Mouse (Mus musculus): Measurements from ENCODE around the gene Rbp1. TPM values are rescaled to one million over a fixed set of nuclear protein-coding genes. Genes with fewer than 3 reads are reported as not detected.

The Rbp1 gene
- 57.7 and 77.1 TPM in 2 replicates for polyA plus RNA-seq (2014; fragmentation: Nextera tagmentation; extraction: Ambion mirVana)

GRCm38 (mm10) chr9:98422656-98423055 lies at the start of gene Rbp1:
TSS of gene Rbp1 (plus strand) at chr9:98422961.
- no peaks in the 10 kb centered on the region for H3K36me3 ChIP-seq (replicated peaks; ENCODE audit: control insufficient read depth, insufficient read depth)
- 0 out of 2 replicates have a peak within 1 kb of the TSS, but pooled peaks have one; percentile 67 for H3K4me2 ChIP-seq (replicated peaks)
- no peak within 1 kb of the TSS for H3K27ac ChIP-seq
- DNase-seq (ENCODE audit: low spot score) (no peak), ATAC-seq (ENCODE audit: low FRiP score) (no peak)
- WGBS, result 76% methylated on average over 5 of the region's 5 CpGs
- no peaks in the 10 kb centered on the region for H3K9me3 ChIP-seq (ENCODE audit: control insufficient read depth, low read length)
- H3K4me1 ChIP-seq (replicated peaks; ENCODE audit: control insufficient read depth, insufficient read depth, low read length), result peaks cover 5% of the 10 kb centered on the region
- H3K27me3 ChIP-seq (ENCODE audit: control insufficient read depth, insufficient read depth, low read length), result peaks cover 2% of the 10 kb centered on the region; the same call in 1 of the 2 replicates
- no peak within 1 kb of the TSS for H3K9ac ChIP-seq
- no peak within 1 kb of the TSS for H3K4me3 ChIP-seq (replicated peaks; ENCODE audit: low read length)

GRCm38 (mm10) chr9:98373358-98373757 lies 49.4 kb upstream of the Rbp1 start:
- Histone ChIP-seq H3K9me3 (ENCODE audit: control insufficient read depth, low read length) (no peaks in the 10 kb centered on the region), H3K9ac (no peak overlapping the region), H3K4me2 (replicated peaks) (no peak overlapping the region), H3K36me3 (replicated peaks; ENCODE audit: control insufficient read depth, insufficient read depth) (no peaks in the 10 kb centered on the region), H3K27me3 (ENCODE audit: control insufficient read depth, insufficient read depth, low read length) (no peaks in the 10 kb centered on the region), H3K4me1 (replicated peaks; ENCODE audit: control insufficient read depth, insufficient read depth, low read length) (no peaks in the 10 kb centered on the region; the same call in 1 of the 2 replicates), H3K4me3 (replicated peaks; ENCODE audit: low read length) (no peak overlapping the region), H3K27ac (no peak overlapping the region)
- ATAC-seq (ENCODE audit: low FRiP score), result no peak
- 95% methylated on average over 5 of the region's 5 CpGs for WGBS
- DNase-seq (ENCODE audit: low spot score), result no peak

GRCm38 (mm10) chr9:98374897-98375296 lies 47.9 kb upstream of the Rbp1 start:
- Histone ChIP-seq H3K27me3 (ENCODE audit: control insufficient read depth, insufficient read depth, low read length) (no peaks in the 10 kb centered on the region), H3K27ac (no peak overlapping the region), H3K36me3 (replicated peaks; ENCODE audit: control insufficient read depth, insufficient read depth) (no peaks in the 10 kb centered on the region), H3K4me3 (replicated peaks; ENCODE audit: low read length) (no peak overlapping the region), H3K4me2 (replicated peaks) (no peak overlapping the region), H3K9me3 (ENCODE audit: control insufficient read depth, low read length) (no peaks in the 10 kb centered on the region), H3K4me1 (replicated peaks; ENCODE audit: control insufficient read depth, insufficient read depth, low read length) (no peaks in the 10 kb centered on the region; the same call in 1 of the 2 replicates), H3K9ac (no peak overlapping the region)
- 75% methylated on average over 11 of the region's 11 CpGs for WGBS
- ATAC-seq (ENCODE audit: low FRiP score) (no peak), DNase-seq (ENCODE audit: low spot score) (no peak)

- Histone ChIP-seq H3K36me3 (replicated peaks; ENCODE audit: control insufficient read depth, insufficient read depth) (no peaks in the 10 kb centered on the region), H3K4me2 (replicated peaks) (no peak overlapping the region), H3K9me3 (ENCODE audit: control insufficient read depth, low read length) (no peaks in the 10 kb centered on the region), H3K27me3 (ENCODE audit: control insufficient read depth, insufficient read depth, low read length) (no peaks in the 10 kb centered on the region), H3K4me1 (replicated peaks; ENCODE audit: control insufficient read depth, insufficient read depth, low read length) (no peaks in the 10 kb centered on the region; the same call in 1 of the 2 replicates), H3K9ac (no peak overlapping the region), H3K4me3 (replicated peaks; ENCODE audit: low read length) (no peak overlapping the region), H3K27ac (no peak overlapping the region)
- WGBS, result 42% methylated on average over 5 of the region's 5 CpGs
- DNase-seq (ENCODE audit: low spot score), result no peak
- ATAC-seq (ENCODE audit: low FRiP score), result no peak
Observed at GRCm38 (mm10) chr9:98375329-98376170, 47.2 kb upstream of the Rbp1 start.

GRCm38 (mm10) chr9:98379736-98380135 lies 43.0 kb upstream of the Rbp1 start:
- Histone ChIP-seq H3K27me3 (ENCODE audit: control insufficient read depth, insufficient read depth, low read length) (no peaks in the 10 kb centered on the region), H3K36me3 (replicated peaks; ENCODE audit: control insufficient read depth, insufficient read depth) (no peaks in the 10 kb centered on the region), H3K4me2 (replicated peaks) (no peak overlapping the region), H3K4me3 (replicated peaks; ENCODE audit: low read length) (no peak overlapping the region), H3K9me3 (ENCODE audit: control insufficient read depth, low read length) (no peaks in the 10 kb centered on the region), H3K9ac (no peak overlapping the region), H3K27ac (no peak overlapping the region), H3K4me1 (replicated peaks; ENCODE audit: control insufficient read depth, insufficient read depth, low read length) (no peaks in the 10 kb centered on the region; the same call in 1 of the 2 replicates)
- WGBS, result 72% methylated on average over 4 of the region's 4 CpGs
- DNase-seq (ENCODE audit: low spot score), result no peak
- no peak for ATAC-seq (ENCODE audit: low FRiP score)

GRCm38 (mm10) chr9:98380593-98380992 lies 42.2 kb upstream of the Rbp1 start:
- H3K4me3 ChIP-seq (replicated peaks; ENCODE audit: low read length), result no peak overlapping the region
- ATAC-seq (ENCODE audit: low FRiP score), result no peak
- DNase-seq (ENCODE audit: low spot score), result no peak
- WGBS, result 93% methylated on average over 9 of the region's 9 CpGs
- no peaks in the 10 kb centered on the region for H3K27me3 ChIP-seq (ENCODE audit: control insufficient read depth, insufficient read depth, low read length)
- no peaks in the 10 kb centered on the region; the same call in 1 of the 2 replicates for H3K4me1 ChIP-seq (replicated peaks; ENCODE audit: control insufficient read depth, insufficient read depth, low read length)
- no peaks in the 10 kb centered on the region for H3K36me3 ChIP-seq (replicated peaks; ENCODE audit: control insufficient read depth, insufficient read depth)
- H3K9me3 ChIP-seq (ENCODE audit: control insufficient read depth, low read length), result no peaks in the 10 kb centered on the region
- no peak overlapping the region for H3K27ac ChIP-seq
- no peak overlapping the region for H3K9ac ChIP-seq
- no peak overlapping the region for H3K4me2 ChIP-seq (replicated peaks)

- ATAC-seq (ENCODE audit: low FRiP score) (no peak), DNase-seq (ENCODE audit: low spot score) (no peak)
- H3K27ac ChIP-seq, result no peak overlapping the region
- no peaks in the 10 kb centered on the region for H3K27me3 ChIP-seq (ENCODE audit: control insufficient read depth, insufficient read depth, low read length)
- H3K4me3 ChIP-seq (replicated peaks; ENCODE audit: low read length), result no peak overlapping the region
- 77% methylated on average over 10 of the region's 10 CpGs for WGBS
- no peaks in the 10 kb centered on the region for H3K9me3 ChIP-seq (ENCODE audit: control insufficient read depth, low read length)
- H3K4me2 ChIP-seq (replicated peaks), result no peak overlapping the region
- no peak overlapping the region for H3K9ac ChIP-seq
- H3K36me3 ChIP-seq (replicated peaks; ENCODE audit: control insufficient read depth, insufficient read depth), result no peaks in the 10 kb centered on the region
- H3K4me1 ChIP-seq (replicated peaks; ENCODE audit: control insufficient read depth, insufficient read depth, low read length), result no peaks in the 10 kb centered on the region
Observed at GRCm38 (mm10) chr9:98387741-98388632, 34.8 kb upstream of the Rbp1 start.

- no peak overlapping the region for H3K9ac ChIP-seq
- H3K27ac ChIP-seq, result no peak overlapping the region
- no peaks in the 10 kb centered on the region for H3K36me3 ChIP-seq (replicated peaks; ENCODE audit: control insufficient read depth, insufficient read depth)
- H3K9me3 ChIP-seq (ENCODE audit: control insufficient read depth, low read length), result no peaks in the 10 kb centered on the region
- no peak for ATAC-seq (ENCODE audit: low FRiP score)
- WGBS, result 89% methylated on average over 5 of the region's 5 CpGs
- no peak overlapping the region for H3K4me2 ChIP-seq (replicated peaks)
- no peaks in the 10 kb centered on the region for H3K4me1 ChIP-seq (replicated peaks; ENCODE audit: control insufficient read depth, insufficient read depth, low read length)
- DNase-seq (ENCODE audit: low spot score), result no peak
- H3K4me3 ChIP-seq (replicated peaks; ENCODE audit: low read length), result no peak overlapping the region
- H3K27me3 ChIP-seq (ENCODE audit: control insufficient read depth, insufficient read depth, low read length), result no peaks in the 10 kb centered on the region
Observed at GRCm38 (mm10) chr9:98388633-98388965, 34.2 kb upstream of the Rbp1 start.

- H3K4me2 ChIP-seq (replicated peaks), result no peak overlapping the region
- no peaks in the 10 kb centered on the region for H3K27me3 ChIP-seq (ENCODE audit: control insufficient read depth, insufficient read depth, low read length)
- no peak overlapping the region for H3K9ac ChIP-seq
- WGBS, result 78% methylated on average over 4 of the region's 4 CpGs
- no peak for ATAC-seq (ENCODE audit: low FRiP score)
- H3K27ac ChIP-seq, result no peak overlapping the region
- no peaks in the 10 kb centered on the region for H3K4me1 ChIP-seq (replicated peaks; ENCODE audit: control insufficient read depth, insufficient read depth, low read length)
- DNase-seq (ENCODE audit: low spot score), result no peak
- no peaks in the 10 kb centered on the region for H3K36me3 ChIP-seq (replicated peaks; ENCODE audit: control insufficient read depth, insufficient read depth)
- no peaks in the 10 kb centered on the region for H3K9me3 ChIP-seq (ENCODE audit: control insufficient read depth, low read length)
- H3K4me3 ChIP-seq (replicated peaks; ENCODE audit: low read length), result no peak overlapping the region
Observed at GRCm38 (mm10) chr9:98393496-98393895, 29.3 kb upstream of the Rbp1 start.
